Mouse (Mus musculus) ES-E14 (cell line): ENCODE measurements around the gene 1810013L24Rik.

Experiments
- CHD2 ChIP-seq: IDR thresholded peaks from 2 replicates; pipeline ENCODE4 v1.6.1; 2014; ENCODE audit warnings: mild to moderate bottlenecking, low read depth, low read length, inconsistent platforms
- ZC3H11A ChIP-seq: IDR thresholded peaks from 2 replicates; pipeline ENCODE4 v1.6.1; 2012; ENCODE audit warnings: low read depth, mild to moderate bottlenecking, inconsistent platforms, low read length, borderline replicate concordance
- ZNF384 ChIP-seq: IDR thresholded peaks from 2 replicates; pipeline ENCODE4 v1.6.1; 2012; ENCODE audit warnings: low read depth, low read length, inconsistent platforms

DNA sequence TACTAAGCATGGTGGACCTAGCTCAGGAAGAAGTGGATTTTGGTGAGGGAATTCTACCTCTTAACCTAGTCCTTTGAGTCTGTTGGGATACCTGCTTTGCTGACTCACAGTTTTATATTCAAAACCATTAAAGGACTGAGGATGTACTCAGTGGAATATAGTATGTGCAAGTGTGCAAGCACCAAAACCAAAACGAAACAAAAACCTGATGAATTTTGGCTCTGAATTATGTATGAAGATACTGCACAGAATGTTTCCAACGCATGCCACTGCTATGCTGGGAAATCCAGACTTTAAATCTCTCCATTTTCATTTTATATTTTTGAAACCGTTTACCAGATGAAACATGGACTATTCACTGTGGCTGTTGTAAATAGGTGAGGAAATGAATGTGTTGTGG is 10.7 kb downstream of the 1810013L24Rik start:
- TF ChIP-seq ZC3H11A, result no peak
- TF ChIP-seq CHD2, result no peak
- no peak for TF ChIP-seq ZNF384
